Mouse (Mus musculus) erythroblast, adult 5-6 weeks (primary cell): ENCODE results near the gene Mov10. TPM values are rescaled to one million over a fixed set of nuclear protein-coding genes. Genes with fewer than 3 reads are reported as not detected.

Experiments
- total RNA-seq, 2 experiments: library from RNA; stranded (forward) in 1 of 2; stranded (reverse) in 1 of 2; fragments of 150-400 nt in 1 of 2; fragments of 200-764, 138-1000 nt in 1 of 2; gene quantifications; 2 replicates each; pipeline versions ENCODE4 v1.2.3 to v1.2.4; 2015 to 2017; ENCODE audit warnings: low replicate concordance in 2 of 2

The Mov10 gene
- total RNA-seq, 2 experiments from 2014 or later, result 5.4 TPM; not detected in 1

Other genes with a start within 250 kb of the Mov10 start
- gene Slc16a1, start 179.9 kb downstream of the Mov10 start, total RNA-seq (2015; ENCODE audit: low replicate concordance), result 342 and 346 TPM in 2 replicates
- gene Slc16a1, start 179.9 kb downstream of the Mov10 start, total RNA-seq (2017; ENCODE audit: low replicate concordance), result 603 and 703 TPM in 2 replicates
- gene Ppm1j, start 37.5 kb downstream of the Mov10 start, total RNA-seq (2015; ENCODE audit: low replicate concordance), result not detected in 2 replicates
- gene Ppm1j, start 37.5 kb downstream of the Mov10 start, total RNA-seq (2017; ENCODE audit: low replicate concordance), result not detected in 2 replicates
- not detected in 2 replicates for gene Fam19a3, start 36.7 kb downstream of the Mov10 start, total RNA-seq (2015; ENCODE audit: low replicate concordance)
- not detected in 2 replicates for gene Fam19a3, start 36.7 kb downstream of the Mov10 start, total RNA-seq (2017; ENCODE audit: low replicate concordance)
- not detected in 2 replicates for gene Rhoc, start 30.2 kb downstream of the Mov10 start, total RNA-seq (2015; ENCODE audit: low replicate concordance)
- 1.3 and 2.4 TPM in 2 replicates for gene Rhoc, start 30.2 kb downstream of the Mov10 start, total RNA-seq (2017; ENCODE audit: low replicate concordance)
- 6.1 and 21.1 TPM in 2 replicates for gene St7l, start 45.4 kb upstream of the Mov10 start, total RNA-seq (2015; ENCODE audit: low replicate concordance)
- 7.2 and 16.6 TPM in 2 replicates for gene St7l, start 45.4 kb upstream of the Mov10 start, total RNA-seq (2017; ENCODE audit: low replicate concordance)
- 110 and 115 TPM in 2 replicates for gene Capza1, start 45.9 kb upstream of the Mov10 start, total RNA-seq (2015; ENCODE audit: low replicate concordance)
- gene Capza1, start 45.9 kb upstream of the Mov10 start, total RNA-seq (2017; ENCODE audit: low replicate concordance), result 101 and 104 TPM in 2 replicates
- not detected in 2 replicates for gene Wnt2b, start 143.4 kb upstream of the Mov10 start, total RNA-seq (2015; ENCODE audit: low replicate concordance)
- gene Wnt2b, start 143.4 kb upstream of the Mov10 start, total RNA-seq (2017; ENCODE audit: low replicate concordance), result not detected in 2 replicates
- not detected in 2 replicates for gene Cttnbp2nl, start 234.6 kb upstream of the Mov10 start, total RNA-seq (2015; ENCODE audit: low replicate concordance)
- gene Cttnbp2nl, start 234.6 kb upstream of the Mov10 start, total RNA-seq (2017; ENCODE audit: low replicate concordance), result under 0.01 and 0.42 TPM in 2 replicates
- gene 4930564D02Rik, start 248.3 kb upstream of the Mov10 start, total RNA-seq (2015; ENCODE audit: low replicate concordance), result not detected in 2 replicates
- gene 4930564D02Rik, start 248.3 kb upstream of the Mov10 start, total RNA-seq (2017; ENCODE audit: low replicate concordance), result not detected in 2 replicates